In the genomic region with DNA sequence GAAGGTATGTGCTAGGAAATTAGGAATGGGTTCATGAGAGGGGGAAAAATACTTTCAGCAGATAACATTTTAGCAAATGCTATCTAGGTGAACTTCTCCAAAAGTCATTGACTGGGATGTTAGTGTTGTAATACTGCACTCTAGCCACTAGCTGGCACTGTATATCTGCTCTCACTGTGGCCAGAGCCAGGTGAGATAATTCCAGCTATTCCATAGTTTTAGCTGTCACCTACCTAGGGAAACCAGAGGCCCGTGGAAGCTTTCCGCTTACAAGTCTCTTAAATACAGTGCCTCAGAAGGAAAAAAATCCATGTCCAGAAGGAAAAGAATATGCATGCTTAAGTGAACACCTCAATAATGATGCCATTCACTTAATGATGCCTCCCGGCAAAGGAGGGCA, we compare ENCODE assay signal across 8 mouse cellular contexts. TPM values are rescaled to one million over a fixed set of nuclear protein-coding genes. Genes with fewer than 3 reads are reported as not detected.
A peak's percentile ranks its signal among the peaks of the same experiment; 100 is the strongest.
DNase-seq lines count a peak whose midpoint lies in the region; ATAC-seq and TF ChIP-seq lines count a peak whose summit lies in the region.

No protein-coding gene starts in this region.

- H3K4me3 ChIP-seq in hindbrain, embryonic 15.5 days: no peak overlapping the region
- H3K4me3 ChIP-seq in hindbrain, embryonic 13.5 days: no peak overlapping the region
- H3K4me3 ChIP-seq in ES-Bruce4 (ENCODE audit: low read depth, low read length): no peak overlapping the region
- no peak overlapping the region for H3K4me3 ChIP-seq in cortical plate, adult 2 months (ENCODE audit: insufficient read depth, low read length)
- H3K4me3 ChIP-seq in limb, embryonic 12.5 days (replicated peaks): no peak overlapping the region
- no peak overlapping the region for H3K4me3 ChIP-seq in heart, embryonic 11.5 days (ENCODE audit: low read depth, low read length)

- no peak for DNase-seq in spleen, postnatal 14 days (ENCODE audit: low spot score in 2 of 2)
- DNase-seq in adrenal gland, postnatal 14 days: no peak

- TF ChIP-seq CTCF in ES-Bruce4 (IDR thresholded peaks at IDR 0.05; ENCODE audit: low read depth, low read length): peak; percentile 13
- TF ChIP-seq CTCF in cortical plate, adult 2 months (IDR thresholded peaks at IDR 0.05; ENCODE audit: extremely low read depth, insufficient read depth, low read length): peak; percentile 94

- 32% methylated on average over 3 of the region's 3 CpGs for WGBS in hindbrain, embryonic 15.5 days
- WGBS in hindbrain, embryonic 13.5 days: 43% methylated on average over 3 of the region's 3 CpGs
- 40% methylated on average over 3 of the region's 3 CpGs for WGBS in limb, embryonic 12.5 days
- WGBS in heart, embryonic 11.5 days (ENCODE audit: insufficient replicate concordance): 53% methylated on average over 3 of the region's 3 CpGs

- H3K9ac ChIP-seq in hindbrain, embryonic 15.5 days: no peak overlapping the region
- no peak overlapping the region for H3K9ac ChIP-seq in hindbrain, embryonic 13.5 days
- no peak overlapping the region for H3K9ac ChIP-seq in ES-Bruce4 (ENCODE audit: low read depth, poor library complexity, severe bottlenecking)
- H3K9ac ChIP-seq in limb, embryonic 12.5 days (replicated peaks): no peak overlapping the region
- no peak overlapping the region for H3K9ac ChIP-seq in heart, embryonic 11.5 days (ENCODE audit: low read depth, low read length)

- no peaks in the 10 kb centered on the region for H3K9me3 ChIP-seq in hindbrain, embryonic 15.5 days
- H3K9me3 ChIP-seq in hindbrain, embryonic 13.5 days: no peaks in the 10 kb centered on the region
- H3K9me3 ChIP-seq in ES-Bruce4 (replicated peaks; ENCODE audit: control insufficient read depth, insufficient read depth, low read length, poor library complexity, severe bottlenecking): no peaks in the 10 kb centered on the region
- H3K9me3 ChIP-seq in limb, embryonic 12.5 days: no peaks in the 10 kb centered on the region
- H3K9me3 ChIP-seq in heart, embryonic 11.5 days (replicated peaks; ENCODE audit: control insufficient read depth, low read length): no peaks in the 10 kb centered on the region

- H3K36me3 ChIP-seq in hindbrain, embryonic 15.5 days: no peaks in the 10 kb centered on the region
- H3K36me3 ChIP-seq in hindbrain, embryonic 13.5 days: no peaks in the 10 kb centered on the region
- H3K36me3 ChIP-seq in ES-Bruce4 (ENCODE audit: control insufficient read depth, insufficient read depth, low read length, poor library complexity, severe bottlenecking): no peaks in the 10 kb centered on the region
- H3K36me3 ChIP-seq in limb, embryonic 12.5 days: no peaks in the 10 kb centered on the region
- no peaks in the 10 kb centered on the region for H3K36me3 ChIP-seq in heart, embryonic 11.5 days (ENCODE audit: control insufficient read depth, insufficient read depth, low read length)

- no peak overlapping the region for H3K4me2 ChIP-seq in hindbrain, embryonic 15.5 days
- no peak overlapping the region for H3K4me2 ChIP-seq in hindbrain, embryonic 13.5 days
- H3K4me2 ChIP-seq in limb, embryonic 12.5 days: no peak overlapping the region
- no peak overlapping the region for H3K4me2 ChIP-seq in heart, embryonic 11.5 days

- 0 out of 2 replicates have a peak, but pooled peaks have one; percentile 45 for ATAC-seq in hindbrain, embryonic 15.5 days (ENCODE audit: low FRiP score, low read depth)
- ATAC-seq in hindbrain, embryonic 13.5 days (ENCODE audit: low FRiP score): no peak
- peak; percentile 52; the same call in 1 of the 2 replicates for ATAC-seq in limb, embryonic 12.5 days (ENCODE audit: insufficient number of reproducible peaks, insufficient read depth, low FRiP score, low TSS enrichment, low read depth)
- no peak for ATAC-seq in heart, embryonic 11.5 days (replicated peaks; ENCODE audit: insufficient number of reproducible peaks, low FRiP score, low TSS enrichment)

- H3K27ac ChIP-seq in hindbrain, embryonic 15.5 days (replicated peaks): no peak overlapping the region
- H3K27ac ChIP-seq in hindbrain, embryonic 13.5 days: no peak overlapping the region
- no peak overlapping the region for H3K27ac ChIP-seq in ES-Bruce4 (ENCODE audit: insufficient read depth, low read length)
- H3K27ac ChIP-seq in cortical plate, adult 2 months (ENCODE audit: insufficient read depth, low read length): no peak overlapping the region
- H3K27ac ChIP-seq in limb, embryonic 12.5 days: no peak overlapping the region
- no peak overlapping the region for H3K27ac ChIP-seq in heart, embryonic 11.5 days (ENCODE audit: low read depth, low read length)

- H3K4me1 ChIP-seq in hindbrain, embryonic 15.5 days (replicated peaks): peaks cover 3% of the 10 kb centered on the region; the same call in 1 of the 2 replicates
- no peaks in the 10 kb centered on the region for H3K4me1 ChIP-seq in hindbrain, embryonic 13.5 days (replicated peaks)
- no peaks in the 10 kb centered on the region for H3K4me1 ChIP-seq in ES-Bruce4 (ENCODE audit: control insufficient read depth, insufficient read depth, low read length)
- H3K4me1 ChIP-seq in cortical plate, adult 2 months (ENCODE audit: control insufficient read depth, insufficient read depth, low read length): no peaks in the 10 kb centered on the region; the same call in 1 of the 2 replicates
- H3K4me1 ChIP-seq in limb, embryonic 12.5 days (replicated peaks): no peaks in the 10 kb centered on the region
- no peaks in the 10 kb centered on the region for H3K4me1 ChIP-seq in heart, embryonic 11.5 days (ENCODE audit: control insufficient read depth, insufficient read depth, low read length)

- H3K27me3 ChIP-seq in hindbrain, embryonic 15.5 days: no peaks in the 10 kb centered on the region
- no peaks in the 10 kb centered on the region for H3K27me3 ChIP-seq in hindbrain, embryonic 13.5 days
- H3K27me3 ChIP-seq in ES-Bruce4 (ENCODE audit: control insufficient read depth, insufficient read depth, low read length, poor library complexity, severe bottlenecking): no peaks in the 10 kb centered on the region
- H3K27me3 ChIP-seq in limb, embryonic 12.5 days: no peaks in the 10 kb centered on the region
- no peaks in the 10 kb centered on the region for H3K27me3 ChIP-seq in heart, embryonic 11.5 days (ENCODE audit: control insufficient read depth, insufficient read depth, low read length)

- TF ChIP-seq EP300 in ES-Bruce4 (IDR thresholded peaks at IDR 0.05; ENCODE audit: insufficient read depth, low read depth, low read length): no peak

- no peak for TF ChIP-seq POLR2A in ES-Bruce4 (IDR thresholded peaks at IDR 0.05; ENCODE audit: insufficient read depth, low read length)
- no peak for TF ChIP-seq POLR2A in cortical plate, adult 2 months (IDR thresholded peaks at IDR 0.05; ENCODE audit: extremely low read depth, insufficient read depth, low read length)

RNA-seq across cellular contexts. Expression of gene Alg10b, which starts 25.6 kb away (rescaled TPM):
- polyA plus RNA-seq in hindbrain, embryonic 15.5 days (2015; fragmentation: Nextera tagmentation; extraction: Ambion mirVana): 41.8 and 42.6 TPM in 2 replicates
- polyA plus RNA-seq in hindbrain, embryonic 13.5 days (2015; fragmentation: Nextera tagmentation; extraction: Ambion mirVana): 44.4 and 45.9 TPM in 2 replicates
- 38.5 and 40.8 TPM in 2 replicates for polyA plus RNA-seq in ES-Bruce4 (2011; ENCODE audit: insufficient read depth, insufficient read length, low read depth, missing spikeins)
- 16.2 and 16.8 TPM in 2 replicates for polyA plus RNA-seq in cortical plate, adult 2 months (2012; rRNA removed)
- 44.4 and 46.2 TPM in 2 replicates for polyA plus RNA-seq in limb, embryonic 12.5 days (2016; fragmentation: Nextera tagmentation; extraction: Ambion mirVana)
- 26.5 and 26.6 TPM in 2 replicates for total RNA-seq in adrenal gland, postnatal 14 days (2021)
- polyA plus RNA-seq in heart, embryonic 11.5 days (2014; fragmentation: Nextera tagmentation; extraction: Ambion mirVana): 22.2 and 25.2 TPM in 2 replicates

Comparison
In these comparisons a context has a peak if more than half of its experiments do, and no peak if none do; other contexts are left out.
1. ATAC-seq: peak in hindbrain, embryonic 15.5 days (single experiment) and limb, embryonic 12.5 days (single experiment); none in hindbrain, embryonic 13.5 days (single experiment) and heart, embryonic 11.5 days (single experiment).